In genomic region chr8:120289191-120289590, GRCm38 (mm10) we compare ENCODE assay signal across 8 mouse cellular contexts.
DNase-seq lines count a peak whose midpoint lies in the region; ATAC-seq and TF ChIP-seq lines count a peak whose summit lies in the region.

No protein-coding gene starts in this region.

- no peak for TF ChIP-seq CTCF in heart, postnatal 0 days (IDR thresholded peaks at IDR 0.05; ENCODE audit: low read depth)

- no peak for TF ChIP-seq EP300 in heart, postnatal 0 days (IDR thresholded peaks at IDR 0.05; ENCODE audit: low read depth)

- H3K4me3 ChIP-seq in heart, postnatal 0 days (ENCODE audit: low read depth, low read length): no peak overlapping the region
- no peak overlapping the region for H3K4me3 ChIP-seq in embryonic facial prominence, embryonic 13.5 days
- no peak overlapping the region for H3K4me3 ChIP-seq in limb, embryonic 10.5 days

- WGBS in heart, postnatal 0 days: 59% methylated on average over 7 of the region's 7 CpGs
- 74% methylated on average over 7 of the region's 7 CpGs for WGBS in embryonic facial prominence, embryonic 13.5 days
- 82% methylated on average over 7 of the region's 7 CpGs for WGBS in limb, embryonic 10.5 days

- H3K4me2 ChIP-seq in heart, postnatal 0 days (ENCODE audit: low read depth, low read length): no peak overlapping the region
- no peak overlapping the region for H3K4me2 ChIP-seq in embryonic facial prominence, embryonic 13.5 days

- no peaks in the 10 kb centered on the region for H3K27me3 ChIP-seq in heart, postnatal 0 days (ENCODE audit: control insufficient read depth, insufficient read depth, low read length)
- H3K27me3 ChIP-seq in embryonic facial prominence, embryonic 13.5 days: no peaks in the 10 kb centered on the region
- peaks cover 13% of the 10 kb centered on the region; the same call in 1 of the 2 replicates for H3K27me3 ChIP-seq in limb, embryonic 10.5 days (ENCODE audit: low read depth, poor library complexity, severe bottlenecking)

- no peaks in the 10 kb centered on the region for H3K36me3 ChIP-seq in heart, postnatal 0 days (replicated peaks; ENCODE audit: control insufficient read depth, insufficient read depth, low read length)
- no peaks in the 10 kb centered on the region for H3K36me3 ChIP-seq in embryonic facial prominence, embryonic 13.5 days
- H3K36me3 ChIP-seq in limb, embryonic 10.5 days: no peaks in the 10 kb centered on the region

- H3K27ac ChIP-seq in heart, postnatal 0 days (ENCODE audit: low read depth): peak overlapping the region; percentile 95
- 0 out of 2 replicates have a peak overlapping the region, but pooled peaks have one; percentile 51 for H3K27ac ChIP-seq in embryonic facial prominence, embryonic 13.5 days
- H3K27ac ChIP-seq in limb, embryonic 10.5 days: peak overlapping the region; percentile 57

- ATAC-seq in heart, postnatal 0 days (ENCODE audit: insufficient read depth, low read depth): no peak
- ATAC-seq in embryonic facial prominence, embryonic 13.5 days (ENCODE audit: insufficient number of reproducible peaks, insufficient read depth, low FRiP score, low TSS enrichment, low read depth): no peak

- peaks cover 59% of the 10 kb centered on the region for H3K4me1 ChIP-seq in heart, postnatal 0 days (ENCODE audit: control insufficient read depth, insufficient read depth)
- peaks cover 97% of the 10 kb centered on the region for H3K4me1 ChIP-seq in embryonic facial prominence, embryonic 13.5 days
- H3K4me1 ChIP-seq in limb, embryonic 10.5 days: peaks cover 94% of the 10 kb centered on the region

- no peaks in the 10 kb centered on the region for H3K9me3 ChIP-seq in heart, postnatal 0 days (replicated peaks; ENCODE audit: control insufficient read depth, low read length)
- no peaks in the 10 kb centered on the region for H3K9me3 ChIP-seq in embryonic facial prominence, embryonic 13.5 days
- no peaks in the 10 kb centered on the region for H3K9me3 ChIP-seq in limb, embryonic 10.5 days (replicated peaks)

- no peak overlapping the region; the same call in 1 of the 2 replicates for H3K9ac ChIP-seq in heart, postnatal 0 days (replicated peaks; ENCODE audit: low read depth, low read length)
- no peak overlapping the region for H3K9ac ChIP-seq in embryonic facial prominence, embryonic 13.5 days

- DNase-seq in heart, postnatal 0 days (ENCODE audit: low spot score): no peak
- no peak for DNase-seq in heart, postnatal 4 days
- peak; percentile 49 for DNase-seq in 416B (ENCODE audit: low read depth)
- DNase-seq in limb, embryonic 10.5 days (ENCODE audit: low spot score): no peak
- no peak for DNase-seq in thymus, postnatal 10 days (ENCODE audit: low spot score in 2 of 2)
- no peak for DNase-seq in kidney, postnatal 36 days
- DNase-seq in B cell, adult 2 months: no peak
